Comparison of ENCODE assay signal across 11 mouse cellular contexts in the genomic region with DNA sequence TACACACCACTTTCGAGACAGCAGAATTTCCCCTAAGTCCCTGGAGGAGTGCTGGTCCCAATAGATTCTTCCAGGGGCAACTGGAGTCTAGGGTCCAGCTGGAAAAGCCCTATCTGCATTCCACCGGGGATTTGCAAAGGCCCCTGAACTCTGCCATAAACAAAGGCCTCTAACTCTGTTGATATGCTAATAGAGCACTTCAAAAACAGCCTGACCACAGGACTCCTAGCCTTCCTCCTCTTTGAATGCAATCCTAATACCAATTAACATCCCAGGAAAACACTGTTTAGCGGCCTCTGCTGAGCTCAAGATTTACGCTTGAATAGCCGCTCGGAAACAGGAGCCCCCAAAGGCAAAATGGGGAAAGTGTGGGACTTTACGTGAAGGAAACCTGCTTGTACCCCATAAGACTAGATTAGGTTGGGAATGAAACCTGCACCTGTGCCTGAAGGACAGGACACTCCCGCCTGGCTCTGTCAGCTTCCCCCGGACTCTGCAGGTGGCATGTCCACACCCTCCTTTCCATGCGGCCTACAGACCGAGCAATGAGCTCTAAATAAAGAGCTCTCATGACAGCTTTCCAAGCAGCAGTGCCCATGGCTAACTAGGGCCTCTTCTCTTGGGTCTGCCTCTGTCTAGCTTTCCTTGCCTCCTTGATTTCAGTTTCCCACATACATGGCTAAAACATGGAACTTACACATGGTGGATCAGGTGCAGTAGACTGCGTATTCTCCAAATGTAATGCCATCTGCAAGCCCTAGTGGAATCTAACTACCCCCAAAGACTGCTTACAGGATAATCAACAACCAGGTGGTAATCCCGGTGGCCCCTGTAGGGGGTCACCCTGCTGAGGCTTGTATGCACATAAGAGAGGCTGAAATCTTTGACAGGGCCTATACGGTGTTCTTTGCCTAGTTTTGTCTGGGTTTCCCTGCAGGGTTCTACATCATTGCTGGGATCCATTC. TPM values are rescaled to one million over a fixed set of nuclear protein-coding genes. Genes with fewer than 3 reads are reported as not detected.
A peak's percentile ranks its signal among the peaks of the same experiment; 100 is the strongest.
DNase-seq lines count a peak whose midpoint lies in the region; ATAC-seq and TF ChIP-seq lines count a peak whose summit lies in the region.
"Had no signal": no experiment of that assay in that cellular context is flagged by ENCODE, and none has a peak within 500 bp of the region (broad histone marks: within the 10 kb centered on the region; RNA-seq: fewer than 3 reads in every experiment).

No protein-coding gene starts in this region.

- peak overlapping the region; percentile 30; the same call in 1 of the 2 replicates for H3K27ac ChIP-seq in kidney, embryonic 14.5 days (ENCODE audit: low read depth, low read length)
- peak overlapping the region; percentile 41; the same call in 1 of the 2 replicates for H3K27ac ChIP-seq in hindbrain, embryonic 14.5 days
- 0 out of 2 replicates have a peak overlapping the region, but pooled peaks have one; percentile 8 for H3K27ac ChIP-seq in neural tube, embryonic 12.5 days
- no peak overlapping the region for H3K27ac ChIP-seq in stomach, postnatal 0 days (replicated peaks)

- no peaks in the 10 kb centered on the region for H3K36me3 ChIP-seq in kidney, embryonic 14.5 days (ENCODE audit: control insufficient read depth, insufficient read depth, low read length)
- no peaks in the 10 kb centered on the region for H3K36me3 ChIP-seq in hindbrain, embryonic 14.5 days (replicated peaks; ENCODE audit: control insufficient read depth, insufficient read depth)
- no peaks in the 10 kb centered on the region for H3K36me3 ChIP-seq in neural tube, embryonic 12.5 days
- no peaks in the 10 kb centered on the region for H3K36me3 ChIP-seq in stomach, postnatal 0 days (ENCODE audit: control insufficient read depth, insufficient read depth, low read length)

- TF ChIP-seq EP300 in stomach, postnatal 0 days (optimal IDR thresholded peaks at IDR 0.05): no peak

- H3K9ac ChIP-seq in kidney, embryonic 14.5 days (ENCODE audit: low read depth, low read length): no peak overlapping the region
- no peak overlapping the region for H3K9ac ChIP-seq in hindbrain, embryonic 14.5 days
- H3K9ac ChIP-seq in neural tube, embryonic 12.5 days: no peak overlapping the region
- H3K9ac ChIP-seq in stomach, postnatal 0 days (ENCODE audit: low read length): no peak overlapping the region
- H3K9ac ChIP-seq: lung, embryonic 14.5 days had no signal

- no peaks in the 10 kb centered on the region for H3K9me3 ChIP-seq in kidney, embryonic 14.5 days (ENCODE audit: control insufficient read depth, low read length)
- no peaks in the 10 kb centered on the region for H3K9me3 ChIP-seq in hindbrain, embryonic 14.5 days (ENCODE audit: control insufficient read depth, low read length)
- no peaks in the 10 kb centered on the region for H3K9me3 ChIP-seq in neural tube, embryonic 12.5 days
- H3K9me3 ChIP-seq in stomach, postnatal 0 days (ENCODE audit: control insufficient read depth, low read length): no peaks in the 10 kb centered on the region

- H3K4me2 ChIP-seq in kidney, embryonic 14.5 days (replicated peaks; ENCODE audit: low read depth, low read length): no peak overlapping the region
- H3K4me2 ChIP-seq in hindbrain, embryonic 14.5 days (replicated peaks): 0 out of 2 replicates have a peak overlapping the region, but pooled peaks have one; percentile 12
- H3K4me2 ChIP-seq in neural tube, embryonic 12.5 days (replicated peaks): peak overlapping the region; percentile 29
- H3K4me2 ChIP-seq in stomach, postnatal 0 days (replicated peaks; ENCODE audit: low read depth): no peak overlapping the region
- H3K4me2 ChIP-seq: lung, embryonic 14.5 days had no signal

- ATAC-seq in kidney, embryonic 14.5 days (ENCODE audit: low FRiP score, low TSS enrichment): peak; percentile 20; the same call in 1 of the 2 replicates
- peak; percentile 48; the same call in 1 of the 2 replicates for ATAC-seq in hindbrain, embryonic 14.5 days (ENCODE audit: low FRiP score)
- peak; percentile 74 for ATAC-seq in neural tube, embryonic 12.5 days (ENCODE audit: low FRiP score, low read depth)
- no peak for ATAC-seq in stomach, postnatal 0 days (ENCODE audit: low FRiP score, low TSS enrichment)
- no peak for ATAC-seq in erythroblast, adult 5-6 weeks (replicated peaks; ENCODE audit: low FRiP score, poor library complexity, severe bottlenecking)
- ATAC-seq: activated CD4-positive, CD25-positive, alpha-beta regulatory T cell, adult 4 months had no signal

- no peak for TF ChIP-seq CTCF in stomach, postnatal 0 days (IDR thresholded peaks at IDR 0.05; ENCODE audit: low read depth)

- no peak overlapping the region for H3K4me3 ChIP-seq in kidney, embryonic 14.5 days (ENCODE audit: low read length)
- H3K4me3 ChIP-seq in hindbrain, embryonic 14.5 days (replicated peaks; ENCODE audit: low read length): no peak overlapping the region
- no peak overlapping the region for H3K4me3 ChIP-seq in neural tube, embryonic 12.5 days
- no peak overlapping the region for H3K4me3 ChIP-seq in stomach, postnatal 0 days (ENCODE audit: low read depth, low read length)

- peaks cover 5% of the 10 kb centered on the region; the same call in 1 of the 2 replicates for H3K4me1 ChIP-seq in kidney, embryonic 14.5 days (ENCODE audit: control insufficient read depth, insufficient read depth, low read length)
- H3K4me1 ChIP-seq in hindbrain, embryonic 14.5 days (replicated peaks; ENCODE audit: control insufficient read depth, insufficient read depth, low read length): 0 out of 2 replicates have a peak, but pooled peaks cover 12% of the 10 kb centered on the region
- peaks cover 27% of the 10 kb centered on the region for H3K4me1 ChIP-seq in neural tube, embryonic 12.5 days
- no peaks in the 10 kb centered on the region for H3K4me1 ChIP-seq in stomach, postnatal 0 days (replicated peaks; ENCODE audit: control insufficient read depth, insufficient read depth)

- no peaks in the 10 kb centered on the region for H3K27me3 ChIP-seq in kidney, embryonic 14.5 days (ENCODE audit: control insufficient read depth, insufficient read depth, low read length)
- no peaks in the 10 kb centered on the region for H3K27me3 ChIP-seq in hindbrain, embryonic 14.5 days (ENCODE audit: control insufficient read depth, insufficient read depth, low read length)
- H3K27me3 ChIP-seq in neural tube, embryonic 12.5 days (replicated peaks): no peaks in the 10 kb centered on the region
- no peaks in the 10 kb centered on the region for H3K27me3 ChIP-seq in stomach, postnatal 0 days (ENCODE audit: control insufficient read depth, insufficient read depth, low read length)

- 19% methylated on average over 14 of the region's 14 CpGs for WGBS in kidney, embryonic 14.5 days
- WGBS in hindbrain, embryonic 14.5 days: 11% methylated on average over 14 of the region's 14 CpGs
- 8% methylated on average over 14 of the region's 14 CpGs for WGBS in neural tube, embryonic 12.5 days
- WGBS in stomach, postnatal 0 days: 55% methylated on average over 14 of the region's 14 CpGs

- no peak for DNase-seq in kidney, postnatal 10 days
- DNase-seq in embryo, embryonic 11.5 days (ENCODE audit: low read depth, low spot score): peak; percentile 11
- DNase-seq in hindbrain, embryonic 14.5 days (ENCODE audit: low spot score): peak; percentile 28
- no peak for DNase-seq in stomach, postnatal 0 days (ENCODE audit: low spot score)
- no peak for DNase-seq in cerebellum, adult 9-10 months
- DNase-seq: kidney, adult 2 months; lung, embryonic 14.5 days had no signal

RNA-seq across cellular contexts. Expression of gene Arl4c, which starts 32.9 kb away (rescaled TPM):
- 13.7 and 14.7 TPM in 2 replicates for polyA plus RNA-seq in kidney, embryonic 14.5 days (2014; fragmentation: Nextera tagmentation; extraction: Ambion mirVana)
- polyA plus RNA-seq in hindbrain, embryonic 14.5 days (2014; fragmentation: Nextera tagmentation; extraction: Ambion mirVana): 23.0 and 26.2 TPM in 2 replicates
- 44.0 and 47.5 TPM in 2 replicates for polyA plus RNA-seq in neural tube, embryonic 12.5 days (2016; fragmentation: Nextera tagmentation; extraction: Ambion mirVana)
- polyA plus RNA-seq in stomach, postnatal 0 days (2015; fragmentation: Nextera tagmentation; extraction: Ambion mirVana): 5.7 and 5.8 TPM in 2 replicates
- 0.96 and 2.9 TPM in 2 replicates for total RNA-seq in erythroblast, adult 5-6 weeks (2015; ENCODE audit: low replicate concordance)
- total RNA-seq in erythroblast, adult 5-6 weeks (2017; ENCODE audit: low replicate concordance): 1.8 and 3.5 TPM in 2 replicates

Comparison
In these comparisons a context has a peak if more than half of its experiments do, and no peak if none do; other contexts are left out.
1. ATAC-seq: peak in kidney, embryonic 14.5 days (single experiment), hindbrain, embryonic 14.5 days (single experiment) and neural tube, embryonic 12.5 days (single experiment); none in stomach, postnatal 0 days (single experiment) and erythroblast, adult 5-6 weeks (single experiment).
2. H3K4me2 ChIP-seq: peak in hindbrain, embryonic 14.5 days (single experiment) and neural tube, embryonic 12.5 days (single experiment); none in kidney, embryonic 14.5 days (single experiment) and stomach, postnatal 0 days (single experiment).
3. DNase-seq: peak in embryo, embryonic 11.5 days (single experiment) and hindbrain, embryonic 14.5 days (single experiment); none in kidney, postnatal 10 days (single experiment), stomach, postnatal 0 days (single experiment) and cerebellum, adult 9-10 months (single experiment).